Mouse (Mus musculus) embryonic fibroblast, embryonic 13.5 days (primary cell): ENCODE data around the gene Commd7.

ENCODE experiments used
- CTCF ChIP-seq: IDR thresholded peaks from 2 replicates; pipeline ENCODE4 v1.5.1; 2011; ENCODE audit warnings: mild to moderate bottlenecking, control low read depth, low read length, moderate library complexity, borderline replicate concordance; ENCODE audit not compliant: insufficient read depth
- POLR2A ChIP-seq: IDR thresholded peaks from 2 replicates; pipeline ENCODE4 v1.6.1; 2011; ENCODE audit warnings: low read depth, mild to moderate bottlenecking, control low read depth, low read length, moderate library complexity

GRCm38 (mm10) chr2:153584396-153584795, 48.2 kb downstream of the Commd7 start:
- TF ChIP-seq CTCF (no peak), POLR2A (no peak)
